Mouse (Mus musculus) left cerebral cortex, adult 9 months (tissue): Measurements from ENCODE around the gene Rnase13.
"Not testable (repeated sequence)": the region's sequence is repeated elsewhere in the genome, so short reads cannot be mapped to it uniquely, and the experiment has no call there.

Experiments used
- DNase-seq, 2 experiments: peaks; one replicate each; pipeline ENCODE4 v3.0.0; 2022; ENCODE audit warnings: low spot score in 2 of 2

Gene Rnase13

DNA sequence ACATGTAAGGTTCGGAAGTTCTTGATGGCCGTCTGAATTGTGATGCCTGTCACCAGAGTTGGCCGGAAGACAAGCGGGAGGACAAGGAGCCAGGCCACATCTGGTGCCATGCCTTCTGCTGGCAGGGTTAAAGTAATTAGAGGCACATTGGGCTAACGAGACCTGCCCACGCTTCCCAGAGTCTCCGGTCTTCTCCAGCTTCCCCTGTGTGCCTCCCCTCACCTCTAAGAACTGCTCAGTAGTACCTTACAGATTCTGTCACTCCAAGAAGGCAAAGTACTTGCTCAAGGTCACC is at the start of gene Rnase13:
TSS of gene Rnase13 (minus strand) at position 203 of the 295 bp plus-strand sequence.
- DNase-seq, result no peak

DNA sequence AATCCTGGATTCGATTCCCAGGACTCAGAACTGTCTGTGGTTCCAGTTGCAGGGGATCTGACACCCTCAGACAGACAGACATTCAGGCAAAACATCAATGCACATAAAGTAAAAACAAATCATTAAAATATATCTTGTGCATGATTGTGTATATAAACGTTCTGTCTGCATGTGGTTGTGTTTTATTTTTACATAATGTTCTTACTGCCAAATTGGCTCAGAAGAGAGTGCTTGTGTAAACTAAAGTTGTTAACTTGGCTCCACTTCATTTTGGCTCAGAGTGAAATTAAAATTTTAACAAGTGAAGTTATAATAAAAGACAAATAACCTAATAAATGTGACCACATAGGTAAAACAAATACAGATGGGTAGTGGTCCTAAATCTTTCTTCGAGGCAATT is 44.8 kb upstream of the Rnase13 start:
- no peak for DNase-seq

DNA sequence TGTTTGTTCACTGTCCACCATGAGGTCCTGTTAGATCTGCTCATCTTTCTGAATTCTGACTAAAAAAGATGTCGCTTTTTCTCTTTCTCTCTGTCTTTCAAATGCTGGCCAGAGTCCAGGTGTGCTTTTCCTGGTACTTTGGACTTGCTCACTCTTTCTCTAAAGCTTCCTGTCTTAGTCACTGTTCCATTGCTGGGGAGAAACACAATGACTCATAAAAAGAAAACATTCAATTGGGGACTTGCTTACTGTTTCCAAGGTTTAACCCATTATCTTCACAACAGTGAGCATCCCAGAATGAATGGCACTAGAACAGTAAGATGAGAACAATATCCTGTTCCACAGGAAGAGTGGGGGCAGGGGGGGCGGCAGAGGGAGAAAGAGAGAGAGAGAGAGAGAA is 37.7 kb upstream of the Rnase13 start:
- no peak for DNase-seq

DNA sequence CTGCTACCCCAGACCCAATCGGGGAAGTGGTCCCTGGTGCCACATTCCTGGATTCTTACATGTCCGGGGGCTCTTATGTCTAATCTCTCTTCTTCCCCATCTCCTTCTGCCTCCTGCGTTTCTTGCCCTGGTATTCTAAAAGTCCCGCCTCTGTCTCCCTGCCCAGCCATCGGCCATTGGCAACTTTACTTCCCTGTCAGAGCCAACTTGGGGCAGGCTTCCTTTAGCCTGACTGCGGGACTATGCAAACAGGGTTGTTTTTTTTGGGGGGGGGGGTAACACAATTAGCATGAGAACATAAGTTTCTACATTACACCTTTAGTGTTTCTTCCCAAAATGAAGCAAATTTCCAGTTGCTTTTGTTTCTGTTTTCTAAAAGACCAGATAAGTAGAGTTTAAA is 20.8 kb upstream of the Rnase13 start:
- DNase-seq, result no peak

DNA sequence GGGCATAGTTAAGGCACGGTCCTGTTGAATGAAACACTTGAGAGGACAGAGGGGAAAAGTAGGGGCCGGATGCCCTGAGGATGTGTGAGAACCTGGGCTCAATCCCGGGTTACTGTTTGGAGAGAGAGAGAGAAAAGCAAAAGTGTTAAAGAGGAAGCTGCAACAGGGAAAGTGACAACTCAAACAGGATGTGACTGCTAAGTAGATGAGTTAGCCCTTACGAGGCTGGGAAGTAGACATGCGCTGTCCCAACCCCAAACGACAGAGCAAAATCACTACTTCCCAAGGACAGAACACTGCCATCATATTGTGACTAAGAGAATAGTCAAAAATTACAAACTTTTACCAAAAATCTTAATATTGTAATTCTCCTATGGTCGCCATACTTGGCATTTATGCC is 19.7 kb upstream of the Rnase13 start:
- DNase-seq, result no peak

DNA sequence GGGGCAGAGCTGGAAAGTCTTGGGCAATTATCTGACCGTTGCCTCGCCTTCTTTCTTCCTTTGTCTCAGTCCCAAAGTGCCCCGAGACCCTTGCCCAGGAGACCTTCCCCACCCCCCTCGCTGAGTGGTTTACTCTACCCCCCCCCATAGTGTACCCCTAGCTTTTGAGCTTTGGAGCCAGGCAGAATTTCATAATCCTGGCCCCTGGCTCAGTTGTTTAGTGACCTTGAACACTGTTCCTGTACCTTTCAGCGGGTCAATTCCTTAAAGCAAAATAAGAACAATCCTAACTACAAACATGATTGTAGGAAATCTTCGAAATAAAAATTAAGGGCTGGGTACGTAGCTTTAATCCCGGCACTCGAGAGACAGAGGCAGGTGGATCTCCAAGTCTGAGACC is 19.0 kb upstream of the Rnase13 start:
- DNase-seq, result no peak

DNA sequence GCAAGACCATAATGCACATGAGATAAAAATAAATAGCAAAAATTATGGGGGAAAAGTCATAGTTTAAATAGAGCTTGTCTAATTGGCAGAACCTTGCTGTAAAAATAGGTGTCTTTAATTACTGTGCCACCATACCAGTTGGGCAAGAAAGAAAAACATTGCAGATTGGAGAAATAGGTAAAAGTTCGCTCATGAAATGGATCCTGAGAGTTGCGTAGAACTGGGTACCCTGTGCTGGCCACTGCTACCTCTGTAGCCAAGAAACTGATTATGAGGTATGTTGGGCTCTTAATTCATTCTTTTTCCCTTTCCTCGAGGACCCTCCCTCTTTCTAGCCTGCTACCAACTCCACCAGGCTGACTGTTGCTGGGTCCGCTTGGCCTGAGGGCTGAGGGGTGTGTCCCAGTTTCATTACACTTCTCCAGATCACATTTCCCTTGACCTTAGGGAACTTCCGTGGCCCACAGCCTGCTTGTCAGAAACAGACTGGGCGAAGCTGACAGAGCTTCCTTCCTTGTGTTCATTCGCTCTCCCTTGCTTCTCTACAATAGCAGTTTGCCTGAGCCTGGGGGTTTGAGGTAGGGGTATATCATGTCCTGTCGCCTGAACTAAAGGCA is 18.5 kb upstream of the Rnase13 start:
- no peak for DNase-seq

DNA sequence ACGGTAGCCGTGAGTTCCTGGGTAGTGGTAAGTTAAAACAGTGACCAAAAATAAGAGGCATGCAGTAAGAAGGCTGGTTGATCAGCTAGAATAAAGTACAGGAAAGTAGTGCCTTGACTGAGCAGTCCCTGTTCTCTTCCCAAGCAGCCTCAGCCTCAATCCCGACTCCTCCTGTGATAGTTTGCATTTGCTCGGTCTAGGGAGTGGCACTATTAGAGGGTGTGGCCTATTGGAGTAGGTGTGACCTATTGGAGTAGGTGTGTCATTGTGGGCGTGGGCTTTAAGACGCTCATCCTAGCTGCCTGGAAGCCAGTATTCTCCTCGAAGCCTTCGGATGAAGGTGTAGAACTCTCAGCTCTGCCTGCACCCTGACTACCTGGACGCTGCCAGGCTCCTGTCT is 16.4 kb upstream of the Rnase13 start:
- no peak for DNase-seq

DNA sequence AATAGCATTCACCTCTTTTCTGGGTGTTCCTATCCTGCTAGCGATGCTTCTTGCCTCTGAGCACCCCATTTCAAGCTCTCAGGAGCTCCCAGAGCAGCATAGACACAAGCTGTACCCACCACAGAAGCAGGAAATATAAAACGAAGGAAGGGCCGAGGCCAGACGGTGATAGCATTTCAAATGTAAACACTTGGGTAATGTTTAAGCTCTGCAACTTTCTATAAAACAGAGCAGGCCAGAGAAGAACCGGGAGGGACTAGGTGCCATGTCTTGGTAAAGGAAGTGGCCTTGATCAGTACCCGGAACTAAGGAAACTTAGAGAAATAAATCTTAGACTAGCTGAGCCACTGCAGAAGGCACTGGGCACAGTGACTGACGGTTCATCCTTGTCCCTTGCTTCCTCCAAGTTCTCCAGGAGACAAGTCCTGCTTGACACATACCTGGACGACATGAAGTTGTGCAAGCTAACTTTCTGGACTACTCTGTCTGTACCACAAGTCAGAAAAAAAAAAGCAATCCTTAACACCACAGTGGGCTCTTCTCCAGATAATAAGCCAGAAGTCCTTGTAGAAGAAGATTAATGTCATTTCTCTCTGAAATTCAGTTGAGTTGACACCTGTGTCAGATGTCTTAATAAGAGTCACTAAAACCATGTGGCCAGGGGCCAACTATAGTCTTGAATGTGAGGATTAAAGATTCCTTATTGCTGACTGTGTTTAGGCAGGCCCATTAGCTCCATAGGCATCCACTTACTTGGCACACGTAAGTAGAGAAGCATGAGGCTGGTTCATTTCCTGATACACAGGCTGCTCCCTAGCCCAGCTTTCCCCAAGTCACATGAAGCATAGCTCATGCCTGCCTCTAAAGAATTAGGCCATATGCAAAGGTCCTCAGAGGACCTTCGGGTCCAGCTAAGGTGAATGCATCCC is 9.8 kb upstream of the Rnase13 start:
- no peak for DNase-seq

DNA sequence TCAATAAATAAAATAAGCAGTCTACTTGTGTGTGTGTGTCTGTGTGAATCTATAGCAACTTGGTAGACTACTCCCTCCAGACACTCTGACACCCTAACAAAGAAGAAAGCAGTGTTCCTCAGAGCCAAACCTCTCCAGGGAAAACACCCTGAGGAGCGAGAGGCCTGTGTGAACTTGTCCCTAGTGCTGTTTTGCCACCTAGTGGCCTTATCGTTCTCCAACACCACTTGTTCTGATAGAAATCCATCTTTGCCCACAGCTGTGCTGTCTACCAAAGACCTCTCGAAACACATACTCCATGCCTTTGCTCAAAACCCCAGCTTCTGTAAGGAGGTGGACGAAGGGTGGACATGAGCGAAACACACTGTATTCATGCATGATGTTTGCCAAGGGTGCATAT is 8.3 kb upstream of the Rnase13 start:
- peak in 1 of 2 experiments; percentile 80 for DNase-seq

DNA sequence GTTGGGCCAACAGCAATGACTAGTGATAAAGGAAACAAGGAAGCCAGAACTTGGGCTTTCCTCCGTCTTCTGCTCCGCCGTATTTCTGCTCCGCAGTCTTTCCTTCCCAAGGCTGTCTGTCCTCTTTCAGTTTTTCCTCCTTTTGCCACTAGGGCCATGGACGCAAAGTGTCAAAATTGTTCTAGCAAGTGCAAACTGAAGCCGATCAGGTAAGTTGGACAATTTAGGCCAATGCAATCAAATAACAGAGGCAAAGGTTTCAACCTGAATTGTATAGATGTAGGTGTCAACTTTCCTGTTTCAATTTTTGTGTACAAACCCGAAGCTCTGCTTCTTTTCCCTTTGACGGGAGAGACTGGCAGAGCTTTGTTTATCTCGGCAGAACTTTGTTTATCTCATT is 7.4 kb upstream of the Rnase13 start:
- DNase-seq, result no peak

DNA sequence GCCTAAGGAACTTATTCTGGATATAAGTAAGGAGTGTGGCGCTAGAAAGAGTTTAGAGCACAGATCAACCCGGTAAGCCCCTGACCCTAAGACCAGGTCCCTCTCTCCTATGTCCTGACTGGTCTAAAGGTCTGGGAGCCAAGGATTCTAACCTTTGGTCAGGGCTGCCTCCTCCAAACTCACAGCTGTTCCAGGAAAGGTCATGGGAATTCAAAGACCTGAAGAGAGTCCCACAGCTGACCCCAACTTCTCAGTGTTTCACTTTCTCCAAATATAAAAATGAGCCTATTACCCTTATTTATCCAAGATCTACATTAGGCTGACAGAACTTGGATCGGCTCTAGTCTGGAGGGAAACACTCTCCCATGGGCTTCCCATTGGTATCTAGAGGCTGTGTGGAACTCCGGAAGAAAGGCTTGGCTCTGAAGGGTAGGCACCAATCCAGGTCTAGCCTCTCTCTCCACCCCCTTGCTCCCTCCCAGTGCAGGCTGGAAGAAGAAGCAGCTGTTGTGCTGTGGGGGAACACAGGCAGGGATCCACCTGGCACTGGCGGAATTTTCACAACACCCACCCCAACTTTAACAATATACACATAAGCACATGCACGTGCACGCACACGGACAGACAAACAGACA is 6.9 kb upstream of the Rnase13 start:
- peak; percentile 42 to 74 for DNase-seq

DNA sequence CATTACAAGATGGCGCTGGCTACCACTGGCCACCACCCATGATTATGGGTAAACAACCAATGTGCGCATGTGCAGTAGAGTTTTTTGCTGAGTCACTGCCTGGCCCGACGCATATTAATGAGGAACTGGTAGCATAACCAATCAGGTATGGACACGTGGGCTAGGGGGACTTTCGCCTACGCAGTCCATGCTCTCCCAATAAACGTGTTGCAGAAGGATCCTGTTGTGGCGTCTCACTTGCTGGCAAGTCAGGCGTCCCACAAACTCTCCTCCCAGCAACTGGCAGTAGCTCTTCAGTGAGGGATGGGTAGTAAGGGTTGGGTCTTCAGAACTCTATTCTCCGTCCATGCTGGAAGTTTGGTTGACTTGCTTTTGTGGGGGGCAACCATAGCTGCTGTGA is 4.4 kb upstream of the Rnase13 start:
- not testable (repeated sequence) for DNase-seq

DNA sequence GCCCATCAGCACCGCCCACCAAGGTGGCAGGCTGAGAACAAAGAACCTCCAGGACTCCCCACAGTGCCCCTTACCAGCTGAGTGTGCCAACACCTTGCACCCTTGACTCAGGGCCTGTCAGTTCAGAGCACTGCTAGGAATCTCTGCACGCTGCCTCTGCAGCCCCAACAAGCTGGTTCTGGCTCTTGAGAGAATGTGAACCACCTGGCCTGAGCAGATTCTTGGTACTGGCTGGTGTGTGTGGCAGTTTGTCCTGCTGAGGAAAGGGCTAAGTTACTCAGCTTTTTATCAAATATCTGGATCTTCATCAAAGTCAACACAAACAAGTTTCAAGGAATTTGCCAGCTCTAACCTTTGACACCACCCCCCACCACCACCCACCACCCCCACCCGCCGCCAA is 919 bp upstream of the Rnase13 start:
- DNase-seq, result no peak

DNA sequence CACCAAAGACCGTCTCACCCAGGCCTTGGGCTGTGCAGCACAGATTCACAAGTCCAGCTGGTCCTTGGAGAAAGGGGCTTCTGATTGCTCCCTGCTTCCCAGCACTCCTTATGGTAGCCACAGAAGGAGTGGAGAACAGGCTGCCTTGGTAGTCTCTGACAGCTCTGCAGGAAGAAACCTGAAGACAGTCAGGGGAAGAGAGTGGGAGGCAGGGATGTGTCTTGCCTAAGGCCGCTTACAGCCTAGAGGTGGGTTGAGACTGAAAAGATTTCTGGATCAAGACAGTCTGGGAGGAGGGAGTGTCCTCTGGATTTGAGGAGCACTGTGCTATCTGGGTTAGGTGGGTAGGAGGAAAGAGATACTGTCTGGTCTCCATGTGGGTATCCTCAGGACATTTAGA is 337 bp upstream of the Rnase13 start:
- no peak for DNase-seq

DNA sequence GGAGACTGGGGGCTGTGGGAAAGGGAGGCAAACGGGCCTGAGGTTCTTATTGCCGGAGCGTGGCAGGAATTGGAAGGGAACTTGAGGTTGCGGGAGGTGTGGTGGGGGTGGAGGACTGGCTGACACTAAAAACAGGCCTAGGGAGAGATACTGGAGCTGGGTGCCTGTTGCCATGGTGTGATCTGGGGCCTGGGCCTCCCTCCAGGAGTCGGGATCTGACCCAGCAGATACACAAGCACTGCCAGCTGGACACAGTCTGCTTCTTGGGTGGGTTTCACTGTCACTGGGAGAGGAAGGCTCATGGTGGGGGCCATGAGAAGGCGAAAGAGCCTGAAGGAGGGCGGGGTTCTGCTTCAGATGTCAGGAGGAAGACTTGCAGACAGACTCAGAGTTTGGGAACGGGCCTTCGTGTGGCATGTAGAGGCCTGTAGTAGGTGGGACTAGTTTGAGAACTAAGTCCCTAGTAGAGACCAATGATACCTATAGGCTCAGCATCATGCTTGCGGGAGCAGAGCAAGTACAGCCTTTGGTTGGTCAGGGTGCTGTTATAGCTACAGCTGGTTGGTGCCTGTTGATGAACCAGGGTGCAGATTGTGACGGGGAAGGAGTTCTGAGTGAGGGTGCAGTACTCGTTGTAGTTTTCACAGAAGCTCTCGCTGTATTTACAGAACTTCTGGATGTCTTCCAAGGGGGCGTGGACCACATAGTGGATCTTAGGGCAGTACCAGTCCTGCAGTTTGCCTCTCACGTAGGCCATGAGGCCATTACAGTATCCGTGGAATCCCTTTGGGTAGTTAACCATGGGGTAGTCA is 608 bp downstream of the Rnase13 start:
- peak in 1 of 2 experiments; percentile 59 for DNase-seq

DNA sequence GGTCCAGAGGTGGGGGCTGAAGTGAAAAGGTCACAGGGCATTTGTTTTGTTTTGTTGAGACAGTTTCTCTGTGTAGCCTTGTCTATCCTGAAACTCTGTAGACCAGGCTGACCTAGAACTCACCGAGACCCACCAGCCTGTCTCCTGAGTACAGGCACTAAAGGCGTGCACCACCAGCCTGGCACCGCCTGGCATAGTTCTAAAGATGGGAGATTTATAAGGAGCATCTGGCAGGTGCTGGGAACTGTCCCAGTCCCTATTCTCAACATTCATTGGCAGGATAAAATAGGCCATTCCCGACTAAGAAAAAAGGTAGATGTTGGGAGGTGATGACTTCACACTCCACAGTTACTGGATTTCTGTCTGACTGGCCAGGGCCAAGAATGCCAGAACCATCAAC is 3.6 kb downstream of the Rnase13 start:
- DNase-seq, result no peak

DNA sequence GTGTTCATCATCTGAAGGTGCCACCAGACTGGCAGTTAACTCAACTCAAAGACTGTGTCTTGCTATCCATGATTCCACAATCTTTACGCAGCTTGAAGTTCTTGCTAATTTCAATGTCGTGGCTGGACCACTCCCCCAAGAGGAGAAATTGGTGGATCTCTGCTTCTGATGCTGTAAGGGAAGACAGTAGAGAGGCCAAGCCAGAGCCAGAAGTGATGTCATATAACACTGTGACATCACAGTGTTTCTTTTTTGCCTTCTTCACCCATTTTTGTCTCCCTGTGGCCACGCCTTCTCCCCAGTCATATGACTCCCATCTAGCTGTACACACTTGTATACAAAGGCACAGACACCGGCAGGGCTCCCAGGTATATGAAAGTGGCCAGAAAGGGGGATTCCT is 4.4 kb downstream of the Rnase13 start, which contains the start of gene Tppp2:
TSS of gene Tppp2 (plus strand) at position 301 of the 400 bp plus-strand sequence.
- DNase-seq, result no peak

DNA sequence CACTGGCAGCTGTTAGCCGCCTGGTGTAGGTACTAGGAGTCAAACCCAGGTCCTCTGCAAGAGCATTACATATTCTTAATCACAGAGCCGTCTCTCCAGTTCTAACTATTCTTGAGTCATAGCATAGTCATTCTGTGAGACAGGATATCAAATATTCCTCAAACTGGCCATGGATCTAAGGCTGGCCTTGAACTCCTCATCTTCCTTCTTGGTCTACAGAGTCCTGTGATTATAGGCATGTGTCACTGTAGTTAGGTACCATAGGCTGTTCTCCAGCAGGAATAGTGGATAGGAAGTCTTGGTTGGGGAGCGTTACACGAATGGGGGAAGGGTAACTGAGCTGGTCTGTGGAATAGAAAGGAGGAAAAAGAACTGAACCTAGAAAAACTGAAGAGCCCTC is 6.0 kb downstream of the Rnase13 start:
- no peak for DNase-seq

DNA sequence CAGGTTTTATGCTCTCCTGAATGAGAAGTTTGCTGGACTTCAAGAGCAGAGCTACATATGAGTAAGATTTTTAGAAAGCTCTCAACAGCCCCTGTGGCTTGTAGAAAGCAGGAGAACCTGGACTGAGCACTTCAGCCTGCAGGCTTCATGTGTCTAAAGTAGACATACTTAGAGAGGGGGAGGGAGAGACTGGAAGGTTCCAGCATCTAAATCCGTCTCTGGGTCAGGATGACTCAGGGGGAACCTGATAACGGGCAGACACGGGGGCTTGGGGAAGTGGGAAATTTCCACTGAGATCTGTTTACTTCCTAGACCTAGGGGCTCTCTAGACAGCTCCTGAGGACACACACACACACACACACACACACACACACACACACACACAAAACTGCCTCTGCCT is 7.5 kb downstream of the Rnase13 start:
- DNase-seq, result no peak

DNA sequence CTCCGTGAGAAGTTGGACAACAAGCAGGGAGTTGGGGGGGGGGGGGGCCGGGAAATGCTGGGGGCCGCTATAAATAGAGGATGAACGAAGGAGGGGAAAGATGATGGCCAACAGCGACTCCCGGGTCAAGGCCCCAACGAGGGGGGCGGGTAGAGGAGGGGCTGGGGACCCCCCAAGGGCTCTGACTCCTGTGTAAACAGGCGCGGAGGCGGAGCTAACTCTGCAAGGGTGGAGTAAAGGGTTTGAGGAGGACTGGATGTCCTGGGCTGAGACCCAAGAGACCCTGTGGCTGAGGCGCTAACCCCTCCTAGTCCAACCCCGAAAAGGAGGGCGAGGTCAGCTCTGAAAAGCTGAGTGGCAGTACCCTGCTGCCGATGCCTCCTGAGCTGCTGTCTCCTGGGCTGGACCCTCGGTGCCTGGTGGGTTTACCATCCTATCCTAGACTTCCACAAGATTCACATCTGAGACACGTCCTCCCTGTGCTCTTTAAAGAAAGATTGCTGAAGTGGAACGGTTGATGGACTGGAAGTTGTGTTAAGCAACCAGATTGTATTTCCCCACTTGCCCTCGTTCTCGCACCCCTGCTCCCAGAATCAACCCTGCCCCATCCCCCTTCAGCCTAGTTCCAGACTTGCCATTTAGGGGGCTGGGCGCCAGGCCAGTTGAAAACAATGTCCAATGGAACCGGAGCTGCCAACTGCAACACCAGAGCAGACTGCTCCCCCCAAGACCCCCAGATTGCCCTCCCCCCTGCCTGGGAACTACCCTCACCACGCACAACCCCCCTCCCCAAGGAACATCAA is 8.4 kb downstream of the Rnase13 start, which contains the start of gene Ndrg2:
TSS of gene Ndrg2 (minus strand) at position 199 of the 803 bp plus-strand sequence.
- DNase-seq, result peak; percentile 44 to 77
